Mouse (Mus musculus) cerebellum, postnatal 4 days (tissue): ENCODE results near the gene Gpr18.

ENCODE experiments used
- DNase-seq, 2 experiments: peaks; one replicate each; pipeline ENCODE4 v3.0.0; 2022; ENCODE audit warnings: low spot score in 2 of 2, mixed read lengths in 1 of 2

The Gpr18 gene

GRCm38 (mm10) chr14:121915621-121916020 lies at the start of gene Gpr18:
TSS of gene Gpr18 (minus strand) at chr14:121915781.
- no peak for DNase-seq

GRCm38 (mm10) chr14:121964990-121965389 lies 49.4 kb upstream of the Gpr18 start, which contains the start of gene Gpr183:
TSS of gene Gpr183 (minus strand) at chr14:121965195.
- no peak for DNase-seq

DNA sequence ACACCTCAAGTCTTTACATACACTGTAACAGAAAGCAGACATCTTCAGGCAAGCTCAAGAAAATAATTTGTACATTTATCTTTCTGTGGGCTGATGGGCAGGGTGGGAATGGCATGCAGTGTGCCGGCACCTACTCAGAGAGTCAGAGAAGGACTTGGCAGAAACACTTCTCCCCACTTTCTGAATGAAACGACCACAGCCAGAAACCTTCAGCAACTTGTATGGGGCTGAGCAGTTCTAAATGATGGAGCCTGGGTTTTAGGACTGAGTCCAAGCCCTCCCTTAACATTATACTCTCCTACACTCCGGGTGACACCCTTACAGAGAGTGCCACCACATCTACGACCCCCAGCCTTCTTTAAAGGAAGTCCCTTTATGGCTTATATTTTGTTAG lies 48.4 kb upstream of the Gpr18 start:
- DNase-seq: no peak

DNA sequence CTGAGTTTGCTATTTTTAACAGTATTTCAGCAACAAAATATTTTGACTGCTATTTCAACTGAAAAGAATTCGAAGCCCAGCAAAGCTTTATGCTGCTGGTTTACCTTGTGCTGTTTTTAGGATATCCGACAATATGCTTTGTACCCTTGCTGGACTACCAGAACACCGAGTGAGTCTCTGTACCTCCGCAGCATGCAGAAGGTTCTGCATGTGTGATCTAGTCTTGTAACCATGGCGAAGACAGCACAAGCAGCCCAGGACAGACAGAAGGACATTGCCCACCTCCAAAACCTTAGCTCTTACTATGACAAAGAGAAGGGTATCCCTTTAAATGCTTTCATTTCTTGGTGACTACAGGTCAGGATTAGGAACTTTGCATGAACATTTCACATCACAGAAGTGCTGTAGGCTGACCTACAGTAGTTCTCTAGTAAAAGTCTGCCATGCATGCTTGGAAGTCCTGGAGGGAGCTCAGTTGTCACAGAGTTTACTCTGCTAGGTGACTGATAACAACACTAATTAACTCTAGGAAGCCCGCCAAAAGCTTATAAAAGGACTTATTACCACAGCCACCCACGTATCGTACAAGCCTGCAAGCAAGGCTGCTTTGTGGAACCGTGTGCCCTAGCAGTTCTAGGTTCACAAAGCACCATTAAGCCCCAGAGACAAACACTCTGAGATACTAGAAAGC lies 47.8 kb upstream of the Gpr18 start:
- no peak for DNase-seq

- DNase-seq: no peak
Measured at GRCm38 (mm10) chr14:121962128-121962890, 46.7 kb upstream of the Gpr18 start.

- no peak for DNase-seq
Measured at GRCm38 (mm10) chr14:121961496-121962127, 46.0 kb upstream of the Gpr18 start.

- no peak for DNase-seq
Measured at GRCm38 (mm10) chr14:121960997-121961396, 45.4 kb upstream of the Gpr18 start.

- no peak for DNase-seq
Measured at GRCm38 (mm10) chr14:121960531-121960930, 45.0 kb upstream of the Gpr18 start.

DNA sequence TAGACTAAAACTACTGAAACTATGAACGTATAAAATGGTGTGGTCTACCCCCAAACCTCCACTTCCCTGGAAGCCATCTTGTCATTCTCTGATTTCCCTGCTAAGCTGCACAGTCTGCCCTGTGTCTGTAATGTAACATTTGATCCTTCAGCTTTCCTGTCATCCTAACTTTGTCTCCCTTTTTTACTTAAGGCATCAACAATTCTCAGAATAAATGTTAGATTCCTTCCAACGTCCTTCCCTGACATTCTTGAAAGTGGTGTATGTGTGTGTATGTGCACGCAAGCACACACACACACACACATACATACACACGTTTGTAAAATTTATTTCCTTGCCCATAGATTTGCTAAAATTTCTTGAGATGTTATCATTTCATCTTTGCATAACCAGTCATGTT lies 44.5 kb upstream of the Gpr18 start:
- no peak for DNase-seq

DNA sequence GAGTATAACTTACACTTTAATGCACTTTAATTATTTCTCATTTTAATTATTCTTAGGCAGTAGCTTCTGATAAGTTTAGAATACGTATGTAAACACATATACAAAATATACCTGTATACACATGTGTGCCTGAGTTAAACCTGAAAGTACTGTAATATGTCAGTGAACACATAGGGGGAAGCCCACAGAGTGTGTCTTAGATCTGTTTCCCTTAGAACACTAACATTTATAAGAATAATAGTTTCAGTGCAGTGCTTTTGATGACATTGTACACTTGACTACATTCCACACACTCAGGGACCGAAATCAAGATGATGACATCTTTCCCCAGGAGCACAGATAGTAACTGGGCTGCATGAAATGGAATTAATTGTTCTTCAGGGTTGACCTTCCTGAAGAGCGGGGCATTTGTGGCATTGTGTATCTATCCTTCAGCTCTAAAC lies 44.0 kb upstream of the Gpr18 start:
- no peak for DNase-seq

- DNase-seq: no peak
Measured at GRCm38 (mm10) chr14:121958751-121959537, 43.4 kb upstream of the Gpr18 start.

DNA sequence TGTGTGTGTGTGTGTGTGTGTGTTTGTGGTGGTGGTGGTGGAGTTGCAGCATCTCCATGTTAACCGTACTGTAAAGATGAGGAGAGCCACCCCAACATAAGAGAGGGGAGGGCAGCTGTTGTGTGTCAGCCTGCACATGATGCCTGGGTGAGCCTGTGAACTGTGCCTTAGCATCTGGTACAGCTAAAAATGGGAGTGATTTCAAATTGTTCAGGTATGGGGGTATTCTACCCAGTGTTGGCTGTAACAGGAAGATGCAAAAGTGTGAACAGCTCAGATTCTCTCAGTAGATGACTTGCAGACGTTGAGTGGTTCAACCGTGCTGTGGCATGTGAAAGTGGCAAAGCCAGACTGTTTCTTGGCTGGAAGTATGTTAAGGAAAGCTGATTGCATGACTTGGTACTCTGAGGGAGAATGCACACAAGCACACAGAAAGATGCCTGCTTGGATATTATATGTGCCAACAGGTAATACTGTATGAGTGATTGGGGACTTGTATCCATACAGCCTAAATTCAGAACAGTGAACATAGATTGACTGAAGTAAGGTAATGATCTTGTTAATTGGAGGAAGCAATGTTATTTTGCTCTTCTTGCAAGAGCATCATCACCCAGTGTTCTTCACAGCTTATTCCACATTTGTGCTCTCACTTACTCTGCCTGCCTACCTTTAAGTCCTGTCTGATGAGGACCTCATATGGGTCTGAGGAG lies 42.6 kb upstream of the Gpr18 start:
- DNase-seq: no peak

- no peak for DNase-seq
Measured at GRCm38 (mm10) chr14:121957176-121957871, 41.7 kb upstream of the Gpr18 start.

DNA sequence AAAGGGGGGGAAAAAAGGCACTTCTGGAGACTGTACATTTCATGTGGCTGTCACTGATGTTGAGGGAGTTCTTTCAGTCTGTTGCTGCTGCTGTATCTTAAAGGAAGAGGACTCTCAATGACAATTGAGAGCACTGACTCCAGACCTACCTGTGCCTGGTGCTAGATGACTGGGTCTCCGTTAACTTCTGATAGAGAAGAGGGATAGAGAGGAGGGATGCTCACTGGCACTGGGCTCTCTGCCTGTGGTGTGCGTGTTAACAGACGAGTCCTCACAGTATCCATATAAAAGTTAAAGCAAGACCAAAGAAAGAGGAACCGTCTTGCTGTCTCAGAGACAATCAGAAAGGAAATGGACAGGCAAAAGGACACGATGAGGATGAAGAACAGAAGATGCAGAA lies 40.7 kb upstream of the Gpr18 start:
- DNase-seq: no peak

- no peak for DNase-seq
Measured at GRCm38 (mm10) chr14:121955176-121955795, 39.7 kb upstream of the Gpr18 start.

DNA sequence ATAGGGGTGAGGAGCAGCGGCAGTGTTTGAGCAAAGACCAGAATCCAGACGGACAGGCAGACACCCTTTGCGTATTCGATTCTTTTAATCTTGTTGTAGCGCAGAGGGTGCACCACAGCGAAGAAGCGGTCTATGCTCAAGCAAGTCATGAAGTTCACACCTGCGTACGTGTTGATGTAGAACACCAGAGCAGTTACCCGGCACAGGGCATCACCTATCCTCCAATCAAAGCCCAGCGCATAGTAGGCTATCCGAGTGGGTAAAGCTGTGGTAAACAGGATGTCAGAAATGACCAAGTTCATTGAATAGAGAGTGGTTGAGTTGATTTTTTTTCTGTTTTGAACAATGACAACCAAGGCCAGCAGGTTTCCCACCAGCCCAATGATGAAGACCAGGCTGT lies 39.0 kb upstream of the Gpr18 start:
- DNase-seq: no peak

DNA sequence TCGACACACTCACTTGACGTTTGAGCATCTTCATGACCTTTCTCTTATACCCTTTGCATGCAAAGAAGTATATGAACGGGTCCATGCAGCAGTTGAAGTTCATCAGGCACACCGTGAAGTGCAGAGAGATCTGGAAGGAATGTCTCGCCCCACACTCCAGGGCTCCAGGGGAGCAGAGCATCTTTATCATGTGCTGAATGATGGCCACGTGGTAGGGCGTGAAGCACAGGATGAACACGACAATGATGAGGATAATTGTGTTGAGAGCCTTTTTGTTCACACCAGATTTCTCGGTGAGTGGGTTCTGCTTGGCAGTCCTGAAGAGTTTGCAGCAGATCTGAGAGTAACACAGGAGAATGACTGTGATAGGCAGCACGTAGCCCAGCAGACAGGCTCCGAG lies 38.5 kb upstream of the Gpr18 start:
- no peak for DNase-seq

DNA sequence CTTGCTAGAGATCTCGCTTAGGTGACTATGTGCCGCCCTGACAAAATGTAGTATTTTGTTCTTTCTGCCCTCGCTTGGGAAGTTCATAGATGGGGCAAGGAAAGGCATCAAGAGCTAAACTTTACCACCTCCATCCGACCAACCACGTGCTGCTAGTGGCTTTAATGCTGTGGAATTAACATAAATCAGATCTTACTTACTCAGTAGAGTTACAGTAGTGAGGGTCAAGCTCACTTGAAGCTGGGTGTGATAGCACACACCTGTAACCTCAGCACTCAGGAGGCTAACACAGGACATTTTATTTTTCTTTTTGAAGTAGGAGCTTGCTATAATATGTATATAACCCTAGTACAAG lies 36.4 kb upstream of the Gpr18 start:
- DNase-seq: no peak

- DNase-seq: no peak
Measured at GRCm38 (mm10) chr14:121951399-121952045, 35.9 kb upstream of the Gpr18 start.

GRCm38 (mm10) chr14:121949897-121950296 lies 34.3 kb upstream of the Gpr18 start:
- DNase-seq: no peak
